Mouse (Mus musculus) hindbrain, embryonic 15.5 days (tissue): ENCODE measurements around the gene Lkaaear1. TPM values are rescaled to one million over a fixed set of nuclear protein-coding genes. Genes with fewer than 3 reads are reported as not detected.

ENCODE experiments used
- ATAC-seq: fragments of 200-750 bp; cut with Nextera tagmentation; 2 replicates; pipeline ENCODE4 v1.8.0; 2017; ENCODE audit warnings: low read depth, moderate number of reproducible peaks, moderate TSS enrichment; ENCODE audit not compliant: low FRiP score
- H3K27ac ChIP-seq: fragments of 300-500 bp; sonication (generic); replicated peaks from 2 replicates; pipeline ENCODE4 v1.5.1; 2015; ENCODE audit warnings: mild to moderate bottlenecking, inconsistent platforms
- H3K27me3 ChIP-seq: fragments of 300-500 bp; sonication (generic); 2 replicates; pipeline ENCODE4 v1.6.1; 2015; ENCODE audit warnings: control low read depth, inconsistent platforms
- H3K36me3 ChIP-seq: fragments of 300-500 bp; sonication (generic); 2 replicates; pipeline ENCODE4 v1.6.1; 2015; ENCODE audit warnings: control low read depth, inconsistent platforms
- H3K4me1 ChIP-seq: fragments of 300-500 bp; sonication (generic); replicated peaks from 2 replicates; pipeline ENCODE4 v1.6.1; 2015; ENCODE audit warnings: control low read depth, inconsistent platforms
- H3K4me2 ChIP-seq: fragments of 300-500 bp; sonication (generic); 2 replicates; pipeline ENCODE4 v1.6.1; 2015; ENCODE audit warnings: moderate library complexity, mild to moderate bottlenecking, inconsistent platforms
- H3K4me3 ChIP-seq: fragments of 300-500 bp; sonication (generic); 2 replicates; pipeline ENCODE4 v1.5.1; 2015; ENCODE audit warnings: mild to moderate bottlenecking, inconsistent platforms
- H3K9ac ChIP-seq: fragments of 300-500 bp; sonication (generic); 2 replicates; pipeline ENCODE4 v1.6.1; 2015; ENCODE audit warnings: inconsistent platforms
- H3K9me3 ChIP-seq: fragments of 300-500 bp; sonication (generic); 2 replicates; pipeline ENCODE4 v1.6.1; 2016; ENCODE audit warnings: control low read depth, inconsistent platforms
- WGBS: fragments of 180-500 bp; shearing (Covaris S2); methylation state at CpG from one replicate; pipeline ENCODE4 v1.1.7; 2015; 5-methylcytosine and 5-hydroxymethylcytosine counted together
- polyA plus RNA-seq: library from polyadenylated mRNA; unstranded; fragments of >200 nt; fragmentation: Nextera tagmentation; extraction: Ambion mirVana; gene quantifications from 2 replicates; pipeline ENCODE4 v1.2.1, GENCODE M21; 2015

The Lkaaear1 gene
- polyA plus RNA-seq, 1 experiment from 2014 or later: not detected

- Histone ChIP-seq H3K27ac (peak overlapping the region; percentile 17), H3K9ac (peak overlapping the region; percentile 23; the same call in 1 of the 2 replicates), H3K36me3 (no peaks in the 10 kb centered on the region), H3K4me1 (peaks cover 29% of the 10 kb centered on the region), H3K4me3 (peak overlapping the region; percentile 42), H3K27me3 (peaks cover 51% of the 10 kb centered on the region), H3K4me2 (peak overlapping the region; percentile 64), H3K9me3 (no peaks in the 10 kb centered on the region)
- ATAC-seq: no peak
- 1% methylated on average over 41 of the region's 41 CpGs for WGBS
These were observed 27.3 kb downstream of the Lkaaear1 start for GRCm38 (mm10) chr2:181670913-181671311.

GRCm38 (mm10) chr2:181670285-181670912 is 27.8 kb downstream of the Lkaaear1 start:
- no peaks in the 10 kb centered on the region for H3K9me3 ChIP-seq
- H3K4me1 ChIP-seq: peaks cover 24% of the 10 kb centered on the region
- 3% methylated on average over 52 of the region's 56 CpGs for WGBS
- no peaks in the 10 kb centered on the region for H3K36me3 ChIP-seq
- H3K9ac ChIP-seq: 0 out of 2 replicates have a peak overlapping the region, but pooled peaks have one; percentile 12
- H3K4me3 ChIP-seq: peak overlapping the region; percentile 42
- ATAC-seq: no peak
- peaks cover 51% of the 10 kb centered on the region for H3K27me3 ChIP-seq
- peak overlapping the region; percentile 64 for H3K4me2 ChIP-seq
- no peak overlapping the region for H3K27ac ChIP-seq

- Histone ChIP-seq H3K27ac (no peak overlapping the region), H3K4me3 (no peak overlapping the region), H3K27me3 (peaks cover under 1% of the 10 kb centered on the region; the same call in 1 of the 2 replicates), H3K4me1 (no peaks in the 10 kb centered on the region; the same call in 1 of the 2 replicates), H3K4me2 (no peak overlapping the region), H3K9ac (no peak overlapping the region), H3K36me3 (0 out of 2 replicates have a peak, but pooled peaks cover 3% of the 10 kb centered on the region), H3K9me3 (no peaks in the 10 kb centered on the region)
- WGBS: 47% methylated on average over 4 of the region's 4 CpGs
- ATAC-seq: no peak
These were observed 35.0 kb downstream of the Lkaaear1 start for GRCm38 (mm10) chr2:181663298-181663630.

GRCm38 (mm10) chr2:181662620-181663297 is 35.5 kb downstream of the Lkaaear1 start:
- Histone ChIP-seq H3K27me3 (no peaks in the 10 kb centered on the region), H3K36me3 (0 out of 2 replicates have a peak, but pooled peaks cover 8% of the 10 kb centered on the region), H3K4me1 (no peaks in the 10 kb centered on the region; the same call in 1 of the 2 replicates), H3K4me3 (no peak overlapping the region), H3K4me2 (no peak overlapping the region), H3K27ac (no peak overlapping the region), H3K9me3 (no peaks in the 10 kb centered on the region), H3K9ac (no peak overlapping the region)
- WGBS: 84% methylated on average over 3 of the region's 3 CpGs
- no peak for ATAC-seq

- Histone ChIP-seq H3K4me2 (no peak overlapping the region), H3K27me3 (no peaks in the 10 kb centered on the region), H3K4me3 (no peak overlapping the region), H3K4me1 (no peaks in the 10 kb centered on the region; the same call in 1 of the 2 replicates), H3K27ac (no peak overlapping the region), H3K9me3 (no peaks in the 10 kb centered on the region), H3K9ac (no peak overlapping the region), H3K36me3 (peaks cover 25% of the 10 kb centered on the region)
- WGBS: 9% methylated on average over 9 of the region's 9 CpGs
- peak; percentile 70 for ATAC-seq
These were observed 38.6 kb downstream of the Lkaaear1 start for GRCm38 (mm10) chr2:181659609-181660055.

DNA sequence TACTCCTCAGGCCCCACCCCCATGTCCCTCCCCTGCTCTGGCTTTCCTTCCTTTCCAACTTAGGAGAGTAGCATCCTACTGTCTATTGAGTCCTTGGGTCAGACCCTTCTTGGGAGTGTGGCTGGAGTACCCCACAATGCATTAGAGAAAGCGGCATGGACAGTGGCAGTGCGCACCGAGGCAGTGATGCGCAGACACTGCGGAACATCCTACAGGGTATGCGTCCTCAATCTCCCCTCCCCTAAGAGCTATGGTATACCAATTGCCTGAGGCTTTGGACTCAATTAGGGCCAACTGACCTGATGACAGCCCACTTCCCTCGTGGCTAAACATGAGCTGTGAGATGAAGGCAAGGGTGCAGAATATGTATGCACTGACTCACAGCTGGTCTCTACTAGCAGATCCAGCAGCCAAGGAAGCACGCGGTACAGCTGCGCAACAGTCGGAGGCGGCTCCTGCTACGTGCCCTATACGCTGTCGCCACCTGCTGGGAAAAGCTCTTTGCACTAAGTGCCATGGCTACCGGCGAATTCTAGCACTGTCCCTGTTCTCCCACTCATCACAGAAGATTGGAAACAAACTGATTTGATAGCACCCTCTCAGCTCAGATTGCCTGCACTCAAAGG is 39.2 kb downstream of the Lkaaear1 start:
- no peaks in the 10 kb centered on the region for H3K27me3 ChIP-seq
- peak; percentile 35; the same call in 1 of the 2 replicates for ATAC-seq
- no peak overlapping the region for H3K9ac ChIP-seq
- WGBS: 39% methylated on average over 17 of the region's 17 CpGs
- no peak overlapping the region for H3K27ac ChIP-seq
- H3K4me1 ChIP-seq: no peaks in the 10 kb centered on the region; the same call in 1 of the 2 replicates
- H3K36me3 ChIP-seq: peaks cover 29% of the 10 kb centered on the region
- H3K9me3 ChIP-seq: no peaks in the 10 kb centered on the region
- H3K4me2 ChIP-seq: no peak overlapping the region
- H3K4me3 ChIP-seq: no peak overlapping the region

DNA sequence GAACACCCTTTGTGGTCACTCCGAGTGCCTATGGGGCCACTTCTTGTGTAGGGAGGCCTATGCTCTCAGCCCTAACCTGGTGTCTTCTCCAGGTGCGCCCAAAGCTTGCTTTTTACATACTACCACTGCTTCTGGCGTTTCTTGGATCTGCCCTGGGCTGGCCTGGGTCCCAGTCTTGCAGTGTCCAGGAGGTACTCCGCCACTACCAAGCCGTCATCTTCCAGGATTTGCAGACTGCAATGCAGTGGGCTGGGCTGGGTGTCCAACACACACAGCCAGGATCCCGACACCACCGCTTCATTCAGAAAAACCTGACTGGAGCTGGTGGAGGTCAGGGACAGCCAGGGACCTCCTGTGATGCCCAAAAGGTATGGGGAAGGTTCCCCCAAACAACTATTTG is 39.7 kb downstream of the Lkaaear1 start:
- Histone ChIP-seq H3K27ac (no peak overlapping the region), H3K27me3 (no peaks in the 10 kb centered on the region), H3K9ac (no peak overlapping the region), H3K36me3 (peaks cover 34% of the 10 kb centered on the region), H3K9me3 (no peaks in the 10 kb centered on the region), H3K4me2 (no peak overlapping the region), H3K4me1 (no peaks in the 10 kb centered on the region; the same call in 1 of the 2 replicates), H3K4me3 (no peak overlapping the region)
- ATAC-seq: no peak
- 86% methylated on average over 7 of the region's 7 CpGs for WGBS

DNA sequence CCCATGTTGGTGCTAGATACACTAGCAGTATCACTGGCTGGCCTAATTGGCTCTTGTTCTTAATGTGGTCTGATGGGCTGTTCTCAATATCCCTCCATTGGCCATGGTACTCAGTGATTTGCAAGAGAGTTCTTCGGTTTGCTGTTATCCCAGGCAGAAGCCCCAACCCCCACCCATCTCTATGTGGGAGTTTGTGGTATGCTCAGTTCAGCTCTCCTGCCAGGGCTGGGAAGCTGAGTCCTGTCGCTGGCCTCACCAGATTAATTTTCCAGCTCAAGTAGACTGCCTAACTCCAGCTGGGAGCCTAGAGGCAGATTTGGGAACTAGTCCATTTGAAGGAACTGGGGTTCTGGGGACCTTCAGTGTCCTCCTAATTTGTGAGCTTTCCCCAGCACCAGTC is 40.8 kb downstream of the Lkaaear1 start:
- ATAC-seq: no peak
- H3K4me2 ChIP-seq: no peak overlapping the region
- H3K9ac ChIP-seq: no peak overlapping the region
- H3K4me1 ChIP-seq: no peaks in the 10 kb centered on the region; the same call in 1 of the 2 replicates
- H3K36me3 ChIP-seq: peaks cover 45% of the 10 kb centered on the region
- H3K27me3 ChIP-seq: no peaks in the 10 kb centered on the region
- no peaks in the 10 kb centered on the region for H3K9me3 ChIP-seq
- no peak overlapping the region for H3K4me3 ChIP-seq
- 65% methylated on average over 2 of the region's 2 CpGs for WGBS
- H3K27ac ChIP-seq: no peak overlapping the region

GRCm38 (mm10) chr2:181656734-181657133 is 41.5 kb downstream of the Lkaaear1 start, which contains the start of gene Gm29797:
TSS of gene Gm29797 (plus strand) at chr2:181657034.
- no peaks in the 10 kb centered on the region for H3K27me3 ChIP-seq
- 83% methylated on average over 3 of the region's 3 CpGs for WGBS
- no peaks in the 10 kb centered on the region for H3K9me3 ChIP-seq
- H3K4me3 ChIP-seq: no peak within 1 kb of the TSS
- no peak within 1 kb of the TSS for H3K27ac ChIP-seq
- H3K36me3 ChIP-seq: peaks cover 50% of the 10 kb centered on the region
- no peak within 1 kb of the TSS for H3K4me2 ChIP-seq
- no peak for ATAC-seq
- no peaks in the 10 kb centered on the region; the same call in 1 of the 2 replicates for H3K4me1 ChIP-seq
- H3K9ac ChIP-seq: no peak within 1 kb of the TSS

- ATAC-seq: no peak
- 82% methylated on average over 1 of the region's 1 CpGs for WGBS
- H3K27me3 ChIP-seq: no peaks in the 10 kb centered on the region
- no peaks in the 10 kb centered on the region for H3K9me3 ChIP-seq
- H3K4me1 ChIP-seq: no peaks in the 10 kb centered on the region
- H3K4me2 ChIP-seq: no peak overlapping the region
- H3K9ac ChIP-seq: no peak overlapping the region
- H3K27ac ChIP-seq: no peak overlapping the region
- H3K36me3 ChIP-seq: peaks cover 77% of the 10 kb centered on the region
- no peak overlapping the region for H3K4me3 ChIP-seq
These were observed 44.7 kb downstream of the Lkaaear1 start for GRCm38 (mm10) chr2:181653523-181653922.

- Histone ChIP-seq H3K9ac (no peak overlapping the region), H3K27me3 (no peaks in the 10 kb centered on the region), H3K9me3 (no peaks in the 10 kb centered on the region), H3K4me2 (no peak overlapping the region), H3K4me3 (no peak overlapping the region), H3K4me1 (no peaks in the 10 kb centered on the region), H3K36me3 (peaks cover 77% of the 10 kb centered on the region), H3K27ac (no peak overlapping the region)
- ATAC-seq: no peak
These were observed 45.2 kb downstream of the Lkaaear1 start for GRCm38 (mm10) chr2:181653065-181653464.

DNA sequence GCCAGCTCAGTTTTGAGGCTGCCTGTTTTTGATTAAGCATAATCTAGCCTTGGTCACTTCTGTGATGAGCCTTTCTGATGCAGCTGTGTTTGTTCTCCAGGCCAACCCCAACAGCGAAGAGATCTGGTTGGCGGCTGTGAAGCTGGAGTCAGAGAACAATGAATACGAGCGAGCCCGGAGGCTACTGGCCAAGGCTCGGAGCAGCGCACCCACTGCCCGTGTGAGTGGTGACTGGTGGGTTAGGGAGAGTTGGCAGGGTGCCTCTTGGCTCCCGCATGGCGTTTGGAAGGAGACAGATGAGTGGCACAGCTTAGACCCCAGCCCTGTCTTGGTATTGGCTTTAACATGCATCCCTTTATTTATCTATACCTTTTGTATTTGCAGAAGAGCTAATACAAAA is 49.3 kb downstream of the Lkaaear1 start:
- Histone ChIP-seq H3K9ac (no peak overlapping the region), H3K4me3 (no peak overlapping the region), H3K4me2 (no peak overlapping the region), H3K9me3 (no peaks in the 10 kb centered on the region), H3K27me3 (no peaks in the 10 kb centered on the region), H3K4me1 (no peaks in the 10 kb centered on the region), H3K36me3 (peaks cover 89% of the 10 kb centered on the region), H3K27ac (no peak overlapping the region)
- WGBS: 74% methylated on average over 10 of the region's 10 CpGs
- ATAC-seq: peak; percentile 27; the same call in 1 of the 2 replicates
